Mouse (Mus musculus) cerebellum, adult 2 months (tissue): Measurements from ENCODE around the gene Mgat3. TPM values are rescaled to one million over a fixed set of nuclear protein-coding genes. Genes with fewer than 3 reads are reported as not detected.

Source experiments
- DNase-seq, 2 experiments: peaks; one replicate each; pipeline ENCODE4 v3.0.0; 2021
- H3K27ac ChIP-seq: fragments of 200-500 bp; 2 replicates; pipeline ENCODE4 v1.5.1; 2012; ENCODE audit warnings: low read length, control low read depth, inconsistent platforms; ENCODE audit not compliant: insufficient read depth
- H3K27me3 ChIP-seq: fragments of 200-500 bp; 2 replicates; pipeline ENCODE4 v1.6.1; 2012; ENCODE audit warnings: inconsistent platforms, mild to moderate bottlenecking, low read length, moderate library complexity; ENCODE audit not compliant: control insufficient read depth, insufficient read depth
- H3K4me1 ChIP-seq: fragments of 200-500 bp; 2 replicates; pipeline ENCODE4 v1.6.1; 2011; ENCODE audit warnings: low read length; ENCODE audit not compliant: control insufficient read depth, insufficient read depth
- H3K4me3 ChIP-seq: fragments of 200-500 bp; replicated peaks from 2 replicates; pipeline ENCODE3; 2011; ENCODE audit warnings: mild to moderate bottlenecking, low read depth, low read length, control low read depth; ENCODE audit not compliant: insufficient read depth
- CTCF ChIP-seq: fragments of 200-500 bp; IDR thresholded peaks from 2 replicates; pipeline ENCODE4 v1.5.1; 2011; ENCODE audit warnings: low read depth, mild to moderate bottlenecking, control low read depth, low read length, moderate library complexity, borderline replicate concordance; ENCODE audit not compliant: insufficient read depth
- POLR2A ChIP-seq: fragments of 200-500 bp; IDR thresholded peaks from 2 replicates; pipeline ENCODE4 v1.6.1; 2011; ENCODE audit warnings: low read length, control low read depth, borderline replicate concordance; ENCODE audit not compliant: insufficient read depth
- WGBS: fragments of 180-500 bp; shearing (Covaris S2); methylation state at CpG from one replicate; pipeline ENCODE4 v1.1.7; 2018; 5-methylcytosine and 5-hydroxymethylcytosine counted together
- polyA plus RNA-seq: library from polyadenylated mRNA; depleted of rRNA; stranded (reverse); fragments of >200 nt; gene quantifications from 2 replicates; pipeline ENCODE4 v1.2.3, GENCODE M21; 2012

Gene Mgat3
- polyA plus RNA-seq, 1 experiment: 106 TPM

GRCm38 (mm10) chr15:80142130-80142529, 31.4 kb upstream of the Mgat3 start:
- H3K27me3 ChIP-seq: no peaks in the 10 kb centered on the region
- WGBS: 98% methylated on average over 3 of the region's 3 CpGs
- TF ChIP-seq CTCF (no peak), POLR2A (no peak)
- H3K4me1 ChIP-seq: peaks cover 19% of the 10 kb centered on the region
- H3K4me3 ChIP-seq: no peak overlapping the region
- no peak overlapping the region for H3K27ac ChIP-seq
- no peak for DNase-seq

DNA sequence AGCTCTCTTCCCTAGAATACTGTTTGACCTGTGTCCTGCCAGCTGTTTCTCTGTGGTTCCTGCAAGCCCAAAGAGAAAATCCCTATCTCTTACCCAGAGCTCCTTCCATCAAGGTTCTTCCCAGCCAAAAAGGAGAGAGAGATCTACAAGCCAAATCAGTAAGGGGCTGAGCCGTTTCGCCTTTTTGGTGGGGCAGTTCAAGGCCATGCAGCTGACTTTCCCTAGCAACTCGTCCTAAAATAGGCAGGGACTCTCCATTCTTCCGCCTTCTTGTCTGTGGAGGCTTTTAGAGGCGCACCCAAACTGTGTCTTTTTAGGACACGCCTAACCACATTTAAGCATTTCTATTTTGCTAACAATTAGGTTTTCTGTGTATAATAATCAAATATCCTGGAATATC, 29.8 kb upstream of the Mgat3 start:
- H3K27me3 ChIP-seq: no peaks in the 10 kb centered on the region
- no peak for DNase-seq
- no peak overlapping the region for H3K27ac ChIP-seq
- H3K4me1 ChIP-seq: peaks cover 12% of the 10 kb centered on the region
- 89% methylated on average over 6 of the region's 6 CpGs for WGBS
- no peak overlapping the region for H3K4me3 ChIP-seq
- TF ChIP-seq CTCF (no peak), POLR2A (no peak)

GRCm38 (mm10) chr15:80145397-80145796, 28.1 kb upstream of the Mgat3 start:
- TF ChIP-seq POLR2A: no peak
- TF ChIP-seq CTCF: no peak
- no peak overlapping the region for H3K27ac ChIP-seq
- no peak overlapping the region for H3K4me3 ChIP-seq
- H3K4me1 ChIP-seq: peaks cover 5% of the 10 kb centered on the region; the same call in 1 of the 2 replicates
- no peaks in the 10 kb centered on the region for H3K27me3 ChIP-seq
- no peak for DNase-seq
- 96% methylated on average over 5 of the region's 5 CpGs for WGBS

DNA sequence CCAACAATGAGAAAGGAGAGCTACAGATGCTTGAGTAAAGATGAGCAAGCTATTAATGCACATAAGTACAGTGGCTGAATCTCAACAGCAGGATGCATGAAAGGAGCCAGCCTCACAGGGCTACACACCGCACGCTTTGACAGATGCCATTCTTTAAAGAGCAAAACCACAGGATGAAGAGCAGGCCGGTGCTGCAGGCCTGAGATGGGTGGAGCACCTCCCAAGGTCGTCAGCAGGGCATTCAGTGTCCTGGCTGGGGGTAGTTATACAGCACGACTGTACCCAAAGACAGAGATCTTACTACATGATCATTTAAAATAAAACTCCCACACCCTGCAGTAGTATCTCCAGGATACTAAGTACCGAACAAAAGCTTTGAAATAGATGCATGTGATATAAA, 27.4 kb upstream of the Mgat3 start:
- TF ChIP-seq CTCF (no peak), POLR2A (no peak)
- no peak for DNase-seq
- Histone ChIP-seq H3K4me3 (no peak overlapping the region), H3K4me1 (peaks cover 5% of the 10 kb centered on the region; the same call in 1 of the 2 replicates), H3K27me3 (no peaks in the 10 kb centered on the region), H3K27ac (no peak overlapping the region)
- 61% methylated on average over 6 of the region's 6 CpGs for WGBS

GRCm38 (mm10) chr15:80147090-80147489, 26.4 kb upstream of the Mgat3 start:
- 89% methylated on average over 14 of the region's 14 CpGs for WGBS
- no peaks in the 10 kb centered on the region for H3K27me3 ChIP-seq

GRCm38 (mm10) chr15:80147511-80147910, 26.0 kb upstream of the Mgat3 start:
- WGBS: 84% methylated on average over 5 of the region's 5 CpGs
- H3K27ac ChIP-seq: no peak overlapping the region

More at GRCm38 (mm10) chr15:80147090-80147489, 26.4 kb upstream of the Mgat3 start:
- Histone ChIP-seq H3K27ac (no peak overlapping the region), H3K4me3 (no peak overlapping the region), H3K4me1 (peaks cover 5% of the 10 kb centered on the region; the same call in 1 of the 2 replicates)
- DNase-seq: no peak
- no peak for TF ChIP-seq POLR2A
- no peak for TF ChIP-seq CTCF

DNA sequence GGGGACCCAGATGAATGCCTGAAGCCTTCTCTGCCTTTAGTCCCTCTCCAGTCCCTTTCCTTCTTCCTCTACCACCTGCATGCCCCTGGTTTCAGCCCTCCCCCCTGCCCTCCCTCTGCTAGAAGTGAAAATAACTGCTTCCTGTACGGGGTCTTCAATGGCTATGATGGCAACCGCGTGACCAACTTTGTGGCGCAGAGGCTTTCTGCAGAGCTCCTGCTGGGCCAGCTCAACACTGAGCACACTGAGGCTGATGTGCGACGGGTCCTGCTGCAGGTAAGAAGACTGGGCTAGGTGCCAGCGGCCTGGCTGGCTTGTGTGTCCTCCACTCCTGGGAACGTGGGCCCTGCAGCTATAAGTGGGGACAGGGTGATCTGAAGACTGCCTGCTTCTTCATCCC, 25.0 kb upstream of the Mgat3 start:
- no peak for DNase-seq
- 76% methylated on average over 8 of the region's 8 CpGs for WGBS
- H3K4me1 ChIP-seq: peaks cover 5% of the 10 kb centered on the region; the same call in 1 of the 2 replicates
- no peaks in the 10 kb centered on the region for H3K27me3 ChIP-seq
- TF ChIP-seq POLR2A (no peak), CTCF (no peak)
- H3K4me3 ChIP-seq: no peak overlapping the region
- H3K27ac ChIP-seq: no peak overlapping the region

More at GRCm38 (mm10) chr15:80147511-80147910, 26.0 kb upstream of the Mgat3 start:
- Histone ChIP-seq H3K4me3 (no peak overlapping the region), H3K4me1 (peaks cover 5% of the 10 kb centered on the region; the same call in 1 of the 2 replicates), H3K27me3 (no peaks in the 10 kb centered on the region)
- no peak for DNase-seq
- TF ChIP-seq CTCF (no peak), POLR2A (no peak)

GRCm38 (mm10) chr15:80149517-80149916, 24.0 kb upstream of the Mgat3 start:
- WGBS: 94% methylated on average over 7 of the region's 7 CpGs
- no peaks in the 10 kb centered on the region for H3K27me3 ChIP-seq
- DNase-seq: no peak
- no peak overlapping the region for H3K27ac ChIP-seq
- H3K4me3 ChIP-seq: no peak overlapping the region
- H3K4me1 ChIP-seq: peaks cover 5% of the 10 kb centered on the region; the same call in 1 of the 2 replicates
- TF ChIP-seq POLR2A (no peak), CTCF (no peak)
